Mouse (Mus musculus): ENCODE results near the gene Ccdc40. TPM values are rescaled to one million over a fixed set of nuclear protein-coding genes. Genes with fewer than 3 reads are reported as not detected.
A peak's percentile ranks its signal among the peaks of the same experiment; 100 is the strongest.

The Ccdc40 gene
- polyA plus RNA-seq, 1 experiment: 4.3 TPM

GRCm38 (mm10) chr11:119190498-119190897 is 37.9 kb upstream of the Ccdc40 start:
- peaks cover 81% of the 10 kb centered on the region for H3K27me3 ChIP-seq (replicated peaks)
- H3K9me3 ChIP-seq: no peaks in the 10 kb centered on the region
- H3K4me1 ChIP-seq: peaks cover 11% of the 10 kb centered on the region
- H3K36me3 ChIP-seq (replicated peaks; ENCODE audit: low read length): no peaks in the 10 kb centered on the region
- TF ChIP-seq FLI1 (IDR thresholded peaks at IDR 0.05; ENCODE audit: low read length) (no peak), GATA1 (IDR thresholded peaks at IDR 0.05; ENCODE audit: borderline replicate concordance, low read length) (no peak)
- H3K4me3 ChIP-seq (replicated peaks): peak overlapping the region; percentile 67

- TF ChIP-seq FLI1 (IDR thresholded peaks at IDR 0.05; ENCODE audit: low read length) (no peak), GATA1 (IDR thresholded peaks at IDR 0.05; ENCODE audit: borderline replicate concordance, low read length) (no peak)
- Histone ChIP-seq H3K36me3 (replicated peaks; ENCODE audit: low read length) (no peaks in the 10 kb centered on the region), H3K4me3 (replicated peaks) (no peak overlapping the region), H3K27me3 (replicated peaks) (peaks cover 79% of the 10 kb centered on the region), H3K4me1 (peaks cover 11% of the 10 kb centered on the region), H3K9me3 (no peaks in the 10 kb centered on the region)
Measured at GRCm38 (mm10) chr11:119191606-119192081, 36.7 kb upstream of the Ccdc40 start.

GRCm38 (mm10) chr11:119192176-119192575 is 36.2 kb upstream of the Ccdc40 start:
- Histone ChIP-seq H3K36me3 (replicated peaks; ENCODE audit: low read length) (no peaks in the 10 kb centered on the region), H3K4me3 (replicated peaks) (no peak overlapping the region), H3K4me1 (peaks cover 11% of the 10 kb centered on the region), H3K27me3 (replicated peaks) (peaks cover 79% of the 10 kb centered on the region), H3K9me3 (no peaks in the 10 kb centered on the region)
- TF ChIP-seq GATA1 (IDR thresholded peaks at IDR 0.05; ENCODE audit: borderline replicate concordance, low read length) (no peak), FLI1 (IDR thresholded peaks at IDR 0.05; ENCODE audit: low read length) (no peak)

DNA sequence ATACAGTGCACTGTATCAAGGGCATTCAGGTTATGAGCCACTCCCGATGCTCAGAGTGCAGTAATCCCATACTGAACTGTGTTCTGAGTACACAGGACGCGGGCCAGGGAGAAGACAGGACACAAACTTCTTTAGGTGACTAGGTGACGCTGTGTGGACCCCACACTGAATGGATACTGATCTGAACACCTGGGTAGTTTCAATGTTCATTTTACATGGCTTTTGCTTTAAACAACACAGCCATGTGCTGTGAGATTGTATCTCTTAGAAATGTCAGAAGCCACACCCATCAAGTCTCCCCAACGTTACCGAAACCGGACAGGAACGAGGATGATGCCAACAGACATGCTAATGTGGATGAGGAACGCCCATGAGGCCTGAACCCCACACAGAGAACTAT is 35.8 kb upstream of the Ccdc40 start:
- Histone ChIP-seq H3K4me3 (replicated peaks) (no peak overlapping the region), H3K9me3 (no peaks in the 10 kb centered on the region), H3K27me3 (replicated peaks) (peaks cover 79% of the 10 kb centered on the region), H3K36me3 (replicated peaks; ENCODE audit: low read length) (no peaks in the 10 kb centered on the region), H3K4me1 (peaks cover 11% of the 10 kb centered on the region)
- TF ChIP-seq FLI1 (IDR thresholded peaks at IDR 0.05; ENCODE audit: low read length) (no peak), GATA1 (IDR thresholded peaks at IDR 0.05; ENCODE audit: borderline replicate concordance, low read length) (no peak)

- Histone ChIP-seq H3K4me3 (replicated peaks) (no peak overlapping the region), H3K9me3 (no peaks in the 10 kb centered on the region), H3K4me1 (no peaks in the 10 kb centered on the region), H3K27me3 (replicated peaks) (peaks cover 76% of the 10 kb centered on the region), H3K36me3 (replicated peaks; ENCODE audit: low read length) (no peaks in the 10 kb centered on the region)
- TF ChIP-seq GATA1 (IDR thresholded peaks at IDR 0.05; ENCODE audit: borderline replicate concordance, low read length): no peak
- TF ChIP-seq FLI1 (IDR thresholded peaks at IDR 0.05; ENCODE audit: low read length): no peak
Measured at GRCm38 (mm10) chr11:119197618-119198563, 30.5 kb upstream of the Ccdc40 start.

DNA sequence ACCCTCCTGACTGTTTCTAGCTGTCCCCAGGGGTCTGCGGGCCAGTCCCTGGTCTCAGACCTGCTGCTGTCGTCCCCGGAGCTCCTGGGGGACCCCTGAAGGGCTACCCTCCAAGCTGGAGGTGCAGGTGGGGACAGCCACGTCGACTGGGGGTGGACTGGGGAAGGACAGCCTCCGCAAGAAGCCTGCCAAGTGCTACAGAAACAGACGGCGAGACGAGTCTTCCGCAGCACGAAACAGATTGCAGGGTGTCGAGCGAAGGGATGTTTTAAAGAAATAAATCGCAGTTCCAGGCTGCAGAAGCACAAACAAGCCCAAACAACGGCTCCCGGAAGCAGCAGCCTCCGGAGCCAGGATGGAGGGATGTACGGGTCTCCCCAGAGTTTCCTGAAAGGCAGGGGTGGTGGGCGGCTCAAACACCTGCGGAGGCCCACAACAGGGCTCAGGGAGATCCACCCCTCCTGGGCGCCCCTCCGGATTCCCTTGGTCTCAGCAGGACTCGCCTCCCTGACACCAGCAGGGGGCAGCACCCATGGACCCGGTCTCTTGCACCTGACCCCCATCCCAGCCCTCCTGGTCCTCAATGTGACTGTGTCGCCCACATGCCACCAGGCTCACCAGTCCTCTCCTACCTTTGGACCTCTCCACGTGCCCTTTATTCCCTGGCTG is 29.7 kb upstream of the Ccdc40 start:
- Histone ChIP-seq H3K36me3 (replicated peaks; ENCODE audit: low read length) (no peaks in the 10 kb centered on the region), H3K9me3 (no peaks in the 10 kb centered on the region), H3K27me3 (replicated peaks) (peaks cover 74% of the 10 kb centered on the region), H3K4me1 (no peaks in the 10 kb centered on the region), H3K4me3 (replicated peaks) (no peak overlapping the region)
- TF ChIP-seq FLI1 (IDR thresholded peaks at IDR 0.05; ENCODE audit: low read length) (no peak), GATA1 (IDR thresholded peaks at IDR 0.05; ENCODE audit: borderline replicate concordance, low read length) (no peak)

DNA sequence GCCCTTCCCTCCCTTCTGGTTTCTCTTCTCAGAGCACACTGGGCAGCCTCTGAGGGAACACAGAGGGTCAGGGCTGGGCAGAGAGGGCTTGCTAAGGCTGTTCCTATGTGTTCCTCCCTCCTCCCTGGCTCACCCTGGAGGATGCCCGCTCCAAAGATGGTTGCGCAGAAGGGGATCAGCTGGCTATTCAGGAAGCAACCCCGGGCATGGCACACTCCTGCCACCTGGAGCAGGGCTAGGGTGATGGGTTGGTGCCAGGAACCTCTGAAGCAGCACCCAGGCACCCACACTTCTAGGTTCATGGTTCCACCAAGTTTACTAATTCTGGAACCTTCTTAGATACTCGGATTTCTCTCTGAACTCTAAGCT is 29.2 kb upstream of the Ccdc40 start:
- H3K9me3 ChIP-seq: no peaks in the 10 kb centered on the region

GRCm38 (mm10) chr11:119203423-119203822 is 24.9 kb upstream of the Ccdc40 start:
- Histone ChIP-seq H3K36me3 (replicated peaks; ENCODE audit: low read length) (peaks cover 5% of the 10 kb centered on the region), H3K27me3 (replicated peaks) (peaks cover 47% of the 10 kb centered on the region), H3K9me3 (peaks cover 9% of the 10 kb centered on the region), H3K4me3 (replicated peaks) (no peak overlapping the region), H3K4me1 (no peaks in the 10 kb centered on the region)
- TF ChIP-seq FLI1 (IDR thresholded peaks at IDR 0.05; ENCODE audit: low read length): no peak
- TF ChIP-seq GATA1 (IDR thresholded peaks at IDR 0.05; ENCODE audit: borderline replicate concordance, low read length): no peak

More for the DNA sequence above, 29.2 kb upstream of the Ccdc40 start:
- TF ChIP-seq FLI1 (IDR thresholded peaks at IDR 0.05; ENCODE audit: low read length): no peak
- Histone ChIP-seq H3K27me3 (replicated peaks) (peaks cover 70% of the 10 kb centered on the region), H3K4me1 (no peaks in the 10 kb centered on the region), H3K4me3 (replicated peaks) (no peak overlapping the region), H3K36me3 (replicated peaks; ENCODE audit: low read length) (no peaks in the 10 kb centered on the region)

DNA sequence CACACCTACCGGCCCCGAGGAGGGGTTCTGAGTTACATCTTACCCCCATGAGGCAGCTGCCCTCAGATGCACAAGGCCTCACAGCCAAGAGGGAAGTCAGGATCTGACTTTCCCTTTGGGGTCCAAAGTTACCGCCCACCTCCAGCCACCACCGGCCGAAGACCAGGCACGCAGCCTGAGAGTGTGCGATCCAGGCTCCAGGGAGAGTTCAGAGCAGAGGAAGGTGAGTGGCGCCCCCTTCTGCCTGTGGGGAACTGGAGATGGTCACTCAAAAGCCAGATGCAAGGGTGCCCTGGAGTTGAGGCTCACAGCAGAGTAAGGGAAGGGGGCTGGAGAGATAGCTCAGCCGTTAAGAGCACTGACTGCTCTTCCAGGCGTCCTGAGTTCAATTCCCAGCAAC is 22.6 kb upstream of the Ccdc40 start:
- TF ChIP-seq FLI1 (IDR thresholded peaks at IDR 0.05; ENCODE audit: low read length) (no peak), GATA1 (IDR thresholded peaks at IDR 0.05; ENCODE audit: borderline replicate concordance, low read length) (no peak)
- Histone ChIP-seq H3K9me3 (peaks cover 9% of the 10 kb centered on the region), H3K36me3 (replicated peaks; ENCODE audit: low read length) (peaks cover 8% of the 10 kb centered on the region), H3K4me3 (replicated peaks) (no peak overlapping the region), H3K27me3 (replicated peaks) (peaks cover 50% of the 10 kb centered on the region), H3K4me1 (no peaks in the 10 kb centered on the region)

DNA sequence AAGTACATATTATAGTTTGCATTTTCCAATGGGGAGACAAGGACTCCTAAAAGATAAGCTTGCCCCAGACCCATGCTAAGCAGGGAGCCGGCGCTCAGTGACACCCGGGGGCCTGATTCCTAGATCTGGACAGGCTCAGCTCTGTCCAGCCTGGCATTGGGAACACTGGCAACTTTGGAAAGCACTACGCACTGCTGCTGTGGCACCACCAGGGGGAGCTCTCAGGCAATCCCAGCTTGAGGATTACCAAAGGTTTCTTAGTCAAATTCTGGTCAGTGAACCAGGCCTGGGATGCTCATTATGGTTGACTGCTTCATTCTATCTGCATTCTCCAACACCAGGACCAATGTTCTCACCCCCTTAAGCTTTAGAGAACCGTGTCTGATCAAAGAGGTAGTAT is 21.8 kb upstream of the Ccdc40 start:
- no peak overlapping the region for H3K4me3 ChIP-seq (replicated peaks)
- TF ChIP-seq GATA1 (IDR thresholded peaks at IDR 0.05; ENCODE audit: borderline replicate concordance, low read length): no peak
- TF ChIP-seq FLI1 (IDR thresholded peaks at IDR 0.05; ENCODE audit: low read length): no peak
- H3K36me3 ChIP-seq (replicated peaks; ENCODE audit: low read length): peaks cover 8% of the 10 kb centered on the region
- H3K4me1 ChIP-seq: no peaks in the 10 kb centered on the region
- peaks cover 48% of the 10 kb centered on the region for H3K27me3 ChIP-seq (replicated peaks)
- H3K9me3 ChIP-seq: peaks cover 9% of the 10 kb centered on the region

Measured in megakaryocyte, embryonic 14.5 days (primary cell).